Mouse (Mus musculus) cerebellum, adult 11-12 months (tissue): ENCODE data around the gene Elp6.

ENCODE experiments used
- DNase-seq: peaks from one replicate; pipeline ENCODE4 v3.0.0; 2022

Gene Elp6

GRCm38 (mm10) chr9:110361299-110361698, 56.3 kb downstream of the Elp6 start:
- DNase-seq: no peak

DNA sequence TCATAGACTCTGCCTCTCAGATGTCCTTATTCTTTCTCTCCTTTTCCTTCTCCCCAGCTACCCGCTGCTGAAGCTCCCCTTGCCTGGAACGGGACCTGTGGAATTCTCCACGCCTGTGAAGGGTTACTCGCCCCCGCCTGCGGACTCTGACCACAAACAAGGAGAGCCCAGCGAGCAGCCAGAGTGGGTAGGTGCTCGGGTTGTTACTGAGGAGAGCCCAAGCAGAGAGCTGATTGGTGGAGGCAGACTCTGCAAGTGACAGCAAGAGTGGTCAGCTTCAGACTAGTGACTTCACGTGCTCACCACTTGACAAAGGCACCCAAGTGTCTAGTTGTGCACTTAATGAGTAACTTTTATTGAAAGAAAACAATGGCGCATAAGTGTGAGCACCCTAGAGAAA, 57.4 kb downstream of the Elp6 start:
- no peak for DNase-seq

DNA sequence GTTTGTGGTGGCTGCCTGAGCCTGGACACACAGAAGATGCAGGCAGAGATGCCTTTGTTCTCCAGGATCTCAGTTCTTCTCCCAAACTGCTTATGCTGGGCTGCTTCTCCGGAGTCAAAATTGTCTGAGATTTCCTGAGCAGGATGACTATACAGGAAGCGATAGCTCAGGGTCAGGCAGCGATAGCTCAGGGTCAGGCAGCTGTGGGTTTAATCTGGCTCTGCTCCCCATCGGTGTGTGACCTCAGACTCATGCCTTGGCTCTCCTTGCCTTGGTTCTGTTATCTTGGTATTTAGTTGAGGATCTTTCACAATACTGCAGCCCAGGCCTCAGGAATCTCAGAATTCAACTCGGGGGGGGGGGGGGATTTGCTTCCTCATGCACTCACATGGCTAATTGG, 61.8 kb downstream of the Elp6 start:
- no peak for DNase-seq

DNA sequence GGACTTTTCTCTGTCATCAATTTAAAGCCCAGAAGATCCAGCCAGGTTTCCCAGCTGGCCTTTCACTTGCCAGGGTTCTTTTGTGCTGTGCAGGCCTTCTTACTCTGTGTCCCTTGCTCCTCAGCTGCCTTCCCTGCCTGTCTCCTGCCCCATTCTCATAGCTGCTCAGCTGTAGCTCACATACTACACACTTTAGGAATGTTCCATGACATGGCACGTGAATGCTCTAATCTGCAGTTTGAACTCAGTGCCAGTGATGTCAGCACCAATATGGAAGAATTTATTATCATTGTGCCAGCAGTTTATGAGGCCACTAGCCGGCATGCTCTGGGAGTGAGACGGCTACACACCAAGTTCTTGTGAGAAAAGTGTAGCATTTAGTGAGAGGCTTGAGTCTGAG, 64.9 kb downstream of the Elp6 start:
- DNase-seq: no peak
